Mouse (Mus musculus): ENCODE results near the gene Crlf3. TPM values are rescaled to one million over a fixed set of nuclear protein-coding genes. Genes with fewer than 3 reads are reported as not detected.

Crlf3 gene
- polyA plus RNA-seq, 1 experiment = 12.6 TPM

DNA sequence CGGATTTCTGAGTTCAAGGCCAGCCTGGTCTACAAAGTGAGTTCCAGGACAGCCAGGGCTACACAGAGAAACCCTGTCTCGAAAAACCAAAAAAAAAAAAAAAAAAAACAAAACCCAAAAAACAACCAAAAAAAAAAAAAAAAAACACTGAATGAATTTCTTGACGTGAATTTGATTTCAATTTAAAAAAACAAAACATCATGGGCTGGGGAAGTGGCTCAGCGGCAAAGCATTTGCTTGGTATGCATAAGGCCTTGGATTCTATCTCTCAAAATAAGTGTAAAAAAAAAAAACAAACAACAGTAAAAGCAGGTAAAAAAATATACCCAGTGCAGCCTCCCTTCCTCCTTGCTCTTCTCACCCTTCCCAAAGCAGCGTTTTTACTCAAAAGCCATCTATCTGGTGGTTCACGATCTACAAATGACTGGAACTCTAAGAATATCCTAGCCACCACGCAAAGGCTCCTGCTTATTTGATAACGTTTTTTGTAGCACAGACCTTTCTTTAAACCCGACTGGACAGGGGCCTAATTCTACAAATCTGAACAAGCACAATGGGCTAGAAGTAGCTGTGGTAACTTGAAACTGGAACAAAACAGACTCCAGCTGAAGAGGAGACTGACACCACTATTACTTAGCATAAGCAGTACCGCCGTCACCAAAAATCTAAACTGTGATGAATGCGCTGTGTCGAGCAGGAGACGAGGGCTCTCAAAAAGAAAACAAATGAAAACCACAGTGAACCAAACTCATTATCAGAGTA lies 2.8 kb downstream of the Crlf3 start:
- H3K36me3 ChIP-seq (ENCODE audit: control insufficient read depth, insufficient read depth) = no peaks in the 10 kb centered on the region
- peaks cover 8% of the 10 kb centered on the region for H3K79me2 ChIP-seq (ENCODE audit: control insufficient read depth, insufficient read depth)
- peak overlapping the region; percentile 59 for H3K4me2 ChIP-seq (ENCODE audit: low read depth)
- no peak for TF ChIP-seq TCF3 (IDR thresholded peaks at IDR 0.05; ENCODE audit: insufficient read length, low read depth)
- no peak for TF ChIP-seq USF1 (IDR thresholded peaks at IDR 0.05; ENCODE audit: low read depth)
- no peak for TF ChIP-seq TCF12 (IDR thresholded peaks at IDR 0.05; ENCODE audit: insufficient read depth, poor library complexity, severe bottlenecking)
- no peak for TF ChIP-seq REST (IDR thresholded peaks at IDR 0.05; ENCODE audit: insufficient read depth, insufficient read length)
- TF ChIP-seq SRF (IDR thresholded peaks at IDR 0.05; ENCODE audit: control insufficient read depth, insufficient read length, low read depth) = no peak
- no peak for TF ChIP-seq CEBPB (IDR thresholded peaks at IDR 0.05; ENCODE audit: insufficient read depth, poor library complexity, severe bottlenecking)
- TF ChIP-seq MYOD1 (IDR thresholded peaks at IDR 0.05; ENCODE audit: control insufficient read depth in 1 of 3, insufficient read length in 2 of 3, low read depth in 2 of 3) = no peak
- no peak for TF ChIP-seq MAX (IDR thresholded peaks at IDR 0.05; ENCODE audit: low read depth)
- no peak for TF ChIP-seq POLR2AphosphoS2 (IDR thresholded peaks at IDR 0.05; ENCODE audit: insufficient read length, low read depth)
- no peaks in the 10 kb centered on the region for H3K27me3 ChIP-seq (ENCODE audit: control insufficient read depth, insufficient read depth, insufficient read length)
- H3ac ChIP-seq (ENCODE audit: control insufficient read depth, insufficient read length) = no peak overlapping the region
- H3K4me3 ChIP-seq = no peak overlapping the region

DNA sequence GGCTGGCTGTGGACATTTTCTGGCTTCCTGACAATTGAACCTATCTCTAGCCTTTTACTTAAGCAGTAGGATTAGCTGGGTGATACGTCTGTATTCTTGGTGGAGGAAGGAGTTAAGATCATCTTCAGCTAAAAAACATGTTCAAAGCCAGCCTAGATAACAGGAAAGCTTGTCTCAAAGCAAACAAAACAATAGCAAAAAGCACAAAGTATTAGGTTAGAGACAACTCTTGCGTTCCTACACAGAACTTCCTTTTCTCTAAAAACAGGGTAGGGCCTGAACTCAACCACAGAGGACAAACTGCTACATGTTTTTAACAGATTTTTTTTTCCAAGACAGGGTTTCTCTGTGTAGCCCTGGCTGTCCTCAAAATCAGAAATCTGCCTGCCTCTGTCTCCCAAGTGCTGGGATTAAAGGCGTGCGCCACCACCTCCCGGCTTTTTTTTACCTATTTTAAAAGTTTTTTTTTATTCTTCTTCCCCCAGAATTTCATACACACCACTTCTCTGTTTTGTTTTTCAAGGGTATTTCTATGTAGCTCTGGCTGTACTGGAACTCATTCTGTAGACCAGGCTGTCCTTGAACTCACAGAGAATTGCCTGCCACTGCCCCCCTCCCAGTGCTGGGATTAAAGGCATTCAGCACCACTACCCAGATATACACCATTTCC lies 5.0 kb downstream of the Crlf3 start:
- TF ChIP-seq MYOG (IDR thresholded peaks at IDR 0.05; ENCODE audit: control insufficient read depth in 1 of 3, insufficient read depth in 1 of 3, insufficient read length in 2 of 3, low read depth in 2 of 3) (no peak), MYOD1 (IDR thresholded peaks at IDR 0.05; ENCODE audit: control insufficient read depth in 1 of 3, insufficient read length in 2 of 3, low read depth in 2 of 3) (no peak), SRF (IDR thresholded peaks at IDR 0.05; ENCODE audit: control insufficient read depth, insufficient read length, low read depth) (no peak), POLR2AphosphoS2 (IDR thresholded peaks at IDR 0.05; ENCODE audit: insufficient read length, low read depth) (no peak), TCF3 (IDR thresholded peaks at IDR 0.05; ENCODE audit: insufficient read length, low read depth) (no peak), REST (IDR thresholded peaks at IDR 0.05; ENCODE audit: insufficient read depth, insufficient read length) (no peak), USF1 (IDR thresholded peaks at IDR 0.05; ENCODE audit: low read depth) (no peak), MAX (IDR thresholded peaks at IDR 0.05; ENCODE audit: low read depth) (no peak), TCF12 (IDR thresholded peaks at IDR 0.05; ENCODE audit: insufficient read depth, poor library complexity, severe bottlenecking) (no peak), POLR2A (IDR thresholded peaks at IDR 0.05; ENCODE audit: insufficient read length, low read depth) (no peak), CEBPB (IDR thresholded peaks at IDR 0.05; ENCODE audit: insufficient read depth, poor library complexity, severe bottlenecking) (no peak), E2F4 (IDR thresholded peaks at IDR 0.05; ENCODE audit: insufficient read depth) (no peak)
- Histone ChIP-seq H3K79me2 (ENCODE audit: control insufficient read depth, insufficient read depth) (peaks cover 8% of the 10 kb centered on the region), H3K4me3 (no peak overlapping the region), H3K36me3 (ENCODE audit: control insufficient read depth, insufficient read depth) (no peaks in the 10 kb centered on the region), H3K4me2 (ENCODE audit: low read depth) (no peak overlapping the region), H3ac (ENCODE audit: control insufficient read depth, insufficient read length) (no peak overlapping the region), H3K27me3 (ENCODE audit: control insufficient read depth, insufficient read depth, insufficient read length) (no peaks in the 10 kb centered on the region)

DNA sequence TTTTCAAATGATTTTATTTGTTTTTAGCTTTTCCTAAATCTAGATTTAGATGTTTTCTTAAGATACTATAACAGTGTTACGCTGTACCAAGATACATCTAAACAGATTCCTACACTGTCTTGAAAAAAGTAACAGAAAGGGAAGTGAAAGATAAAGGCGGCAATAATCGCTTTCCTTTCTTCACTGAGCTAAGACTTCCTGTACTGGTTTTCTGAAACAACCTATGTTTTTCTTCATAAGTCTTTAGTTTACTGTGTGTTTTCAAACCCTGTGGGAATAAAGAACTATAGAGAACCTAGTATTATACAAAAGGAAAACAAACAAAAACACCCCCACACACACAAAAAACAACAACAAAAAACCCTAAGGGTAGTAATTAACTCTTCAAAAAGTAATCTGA lies 8.4 kb downstream of the Crlf3 start:
- Histone ChIP-seq H3K4me2 (ENCODE audit: low read depth) (no peak overlapping the region), H3K4me3 (no peak overlapping the region), H3ac (ENCODE audit: control insufficient read depth, insufficient read length) (no peak overlapping the region), H3K27me3 (ENCODE audit: control insufficient read depth, insufficient read depth, insufficient read length) (no peaks in the 10 kb centered on the region), H3K36me3 (ENCODE audit: control insufficient read depth, insufficient read depth) (no peaks in the 10 kb centered on the region), H3K79me2 (ENCODE audit: control insufficient read depth, insufficient read depth) (peaks cover 8% of the 10 kb centered on the region)
- TF ChIP-seq MYOD1 (IDR thresholded peaks at IDR 0.05; ENCODE audit: control insufficient read depth in 1 of 3, insufficient read length in 2 of 3, low read depth in 2 of 3) (no peak), POLR2AphosphoS2 (IDR thresholded peaks at IDR 0.05; ENCODE audit: insufficient read length, low read depth) (no peak)

DNA sequence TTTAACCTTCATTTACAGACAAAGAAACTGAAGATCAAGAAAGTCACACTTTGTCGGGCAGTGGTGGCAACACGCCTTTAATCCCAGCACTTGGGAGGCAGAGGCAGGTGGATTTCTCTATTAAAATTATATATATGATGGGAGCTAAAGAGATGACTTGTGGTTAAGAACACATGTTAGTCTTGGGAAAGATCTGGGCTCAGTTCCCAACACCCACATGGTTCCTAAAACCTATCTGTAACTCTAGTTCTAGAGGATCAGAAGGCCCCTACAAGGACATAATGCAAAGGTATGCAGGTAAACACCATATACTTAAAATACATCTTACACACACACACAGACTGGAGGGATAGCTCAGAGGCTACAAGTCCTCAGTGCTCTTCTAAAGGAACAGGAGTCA lies 9.8 kb downstream of the Crlf3 start:
- TF ChIP-seq TCF12 (IDR thresholded peaks at IDR 0.05; ENCODE audit: insufficient read depth, poor library complexity, severe bottlenecking) = no peak

DNA sequence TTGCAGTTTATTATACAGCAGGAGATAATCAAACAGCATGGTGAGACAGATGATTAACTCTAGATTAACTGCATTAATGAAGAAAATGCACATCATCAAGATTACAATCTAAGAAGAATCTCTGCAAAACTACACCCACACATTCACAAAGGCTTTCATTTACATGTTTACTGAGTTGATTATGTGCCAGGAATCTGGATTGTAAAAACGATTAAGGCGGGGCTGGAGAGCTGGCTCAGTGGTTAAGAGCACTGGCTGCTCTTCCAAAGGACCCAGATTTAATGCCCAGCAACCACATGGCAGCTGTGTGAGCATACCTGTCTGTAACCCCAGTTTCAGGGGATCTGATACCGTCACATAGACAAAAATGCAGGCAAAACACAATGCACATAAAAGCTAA lies 11.0 kb downstream of the Crlf3 start:
- H3K4me2 ChIP-seq (ENCODE audit: low read depth) = no peak overlapping the region
- H3K27me3 ChIP-seq (ENCODE audit: control insufficient read depth, insufficient read depth, insufficient read length) = no peaks in the 10 kb centered on the region
- peaks cover 13% of the 10 kb centered on the region for H3K79me2 ChIP-seq (ENCODE audit: control insufficient read depth, insufficient read depth)
- H3K4me3 ChIP-seq = no peak overlapping the region
- no peaks in the 10 kb centered on the region for H3K36me3 ChIP-seq (ENCODE audit: control insufficient read depth, insufficient read depth)
- peak in 1 of 3 experiments; percentile 12 for TF ChIP-seq MYOG (IDR thresholded peaks at IDR 0.05; ENCODE audit: control insufficient read depth in 1 of 3, insufficient read depth in 1 of 3, insufficient read length in 2 of 3, low read depth in 2 of 3)
- no peak for TF ChIP-seq USF1 (IDR thresholded peaks at IDR 0.05; ENCODE audit: low read depth)
- no peak for TF ChIP-seq SRF (IDR thresholded peaks at IDR 0.05; ENCODE audit: control insufficient read depth, insufficient read length, low read depth)
- TF ChIP-seq MYOD1 (IDR thresholded peaks at IDR 0.05; ENCODE audit: control insufficient read depth in 1 of 3, insufficient read length in 2 of 3, low read depth in 2 of 3) = peak in 1 of 3 experiments; percentile 37
- H3ac ChIP-seq (ENCODE audit: control insufficient read depth, insufficient read length) = no peak overlapping the region

More for the DNA sequence above, 9.8 kb downstream of the Crlf3 start:
- no peak overlapping the region for H3K4me3 ChIP-seq
- H3K79me2 ChIP-seq (ENCODE audit: control insufficient read depth, insufficient read depth) = peaks cover 9% of the 10 kb centered on the region
- no peaks in the 10 kb centered on the region for H3K36me3 ChIP-seq (ENCODE audit: control insufficient read depth, insufficient read depth)
- no peaks in the 10 kb centered on the region for H3K27me3 ChIP-seq (ENCODE audit: control insufficient read depth, insufficient read depth, insufficient read length)
- no peak overlapping the region for H3K4me2 ChIP-seq (ENCODE audit: low read depth)
- no peak overlapping the region for H3ac ChIP-seq (ENCODE audit: control insufficient read depth, insufficient read length)
